Mouse (Mus musculus): ENCODE measurements at regions not wholly inside any gene's neighbourhood (a gene's known extent, or its start where the extent isn't known, plus 50 kb on each side); places are given as distances from the start of the nearest gene placed in this dataset.

- in situ Hi-C loops (cut with MboI; ENCODE audit: low pct_unique_long_range_greater_than_20kb in 1 of 2, low sequenced_read_pairs in 2 of 2, unreplicated experiment in 1 of 2): no loop called here
Observed at GRCm38 (mm10) chr3:52863146-52863849, 153.7 kb downstream of the Cog6 start.

GRCm38 (mm10) chr3:52862026-52862425, 155.0 kb downstream of the Cog6 start:
- in situ Hi-C loops (cut with MboI; ENCODE audit: low pct_unique_long_range_greater_than_20kb in 1 of 2, low sequenced_read_pairs in 2 of 2, unreplicated experiment in 1 of 2): no loop called here

GRCm38 (mm10) chr3:52861538-52861937, 155.5 kb downstream of the Cog6 start:
- in situ Hi-C loops (cut with MboI; ENCODE audit: low pct_unique_long_range_greater_than_20kb in 1 of 2, low sequenced_read_pairs in 2 of 2, unreplicated experiment in 1 of 2): no loop called here

- in situ Hi-C loops (cut with MboI; ENCODE audit: low pct_unique_long_range_greater_than_20kb in 1 of 2, low sequenced_read_pairs in 2 of 2, unreplicated experiment in 1 of 2): no loop called here
Observed at GRCm38 (mm10) chr3:52859848-52860247, 157.2 kb downstream of the Cog6 start.

- in situ Hi-C loops (cut with MboI; ENCODE audit: low pct_unique_long_range_greater_than_20kb in 1 of 2, low sequenced_read_pairs in 2 of 2, unreplicated experiment in 1 of 2): no loop called here
Observed at GRCm38 (mm10) chr3:52859266-52859825, 157.7 kb downstream of the Cog6 start.

- in situ Hi-C loops (cut with MboI; ENCODE audit: low pct_unique_long_range_greater_than_20kb in 1 of 2, low sequenced_read_pairs in 2 of 2, unreplicated experiment in 1 of 2): no loop called here
Observed at GRCm38 (mm10) chr3:52858259-52858658, 158.8 kb downstream of the Cog6 start.

GRCm38 (mm10) chr3:52857076-52857475, 160.0 kb downstream of the Cog6 start:
- in situ Hi-C loops (cut with MboI; ENCODE audit: low pct_unique_long_range_greater_than_20kb in 1 of 2, low sequenced_read_pairs in 2 of 2, unreplicated experiment in 1 of 2): no loop called here

- in situ Hi-C loops (cut with MboI; ENCODE audit: low pct_unique_long_range_greater_than_20kb in 1 of 2, low sequenced_read_pairs in 2 of 2, unreplicated experiment in 1 of 2): no loop called here
Observed at GRCm38 (mm10) chr3:52854560-52854959, 162.5 kb downstream of the Cog6 start.

- in situ Hi-C loops (cut with MboI; ENCODE audit: low pct_unique_long_range_greater_than_20kb in 1 of 2, low sequenced_read_pairs in 2 of 2, unreplicated experiment in 1 of 2): no loop called here
Observed at GRCm38 (mm10) chr3:52853126-52853525, 163.9 kb downstream of the Cog6 start.

GRCm38 (mm10) chr3:52845166-52845565, 171.9 kb downstream of the Cog6 start:
- in situ Hi-C loops (cut with MboI; ENCODE audit: low pct_unique_long_range_greater_than_20kb in 1 of 2, low sequenced_read_pairs in 2 of 2, unreplicated experiment in 1 of 2): loop anchor here (10.0 kb wide), 1 partner anchor 590 kb away; no protein-coding TSS in a partner anchor

- in situ Hi-C loops (cut with MboI; ENCODE audit: low pct_unique_long_range_greater_than_20kb in 1 of 2, low sequenced_read_pairs in 2 of 2, unreplicated experiment in 1 of 2): loop anchor here (10.0 kb wide), 1 partner anchor 589 kb away; no protein-coding TSS in a partner anchor
Observed at GRCm38 (mm10) chr3:52843998-52844397, 173.0 kb downstream of the Cog6 start.

GRCm38 (mm10) chr3:52842866-52843425, 174.1 kb downstream of the Cog6 start:
- in situ Hi-C loops (cut with MboI; ENCODE audit: low pct_unique_long_range_greater_than_20kb in 1 of 2, low sequenced_read_pairs in 2 of 2, unreplicated experiment in 1 of 2): loop anchor here (10.0 kb wide), 1 partner anchor 588 kb away; no protein-coding TSS in a partner anchor

GRCm38 (mm10) chr3:52840160-52840953, 176.7 kb downstream of the Cog6 start:
- in situ Hi-C loops (cut with MboI; ENCODE audit: low pct_unique_long_range_greater_than_20kb in 1 of 2, low sequenced_read_pairs in 2 of 2, unreplicated experiment in 1 of 2): loop anchor here (10.0 kb wide), 1 partner anchor 586 kb away; no protein-coding TSS in a partner anchor

GRCm38 (mm10) chr3:52838020-52838419, 179.0 kb downstream of the Cog6 start:
- in situ Hi-C loops (cut with MboI; ENCODE audit: low pct_unique_long_range_greater_than_20kb in 1 of 2, low sequenced_read_pairs in 2 of 2, unreplicated experiment in 1 of 2): no loop called here

GRCm38 (mm10) chr3:52837527-52837926, 179.5 kb downstream of the Cog6 start:
- in situ Hi-C loops (cut with MboI; ENCODE audit: low pct_unique_long_range_greater_than_20kb in 1 of 2, low sequenced_read_pairs in 2 of 2, unreplicated experiment in 1 of 2): no loop called here

- in situ Hi-C loops (cut with MboI; ENCODE audit: low pct_unique_long_range_greater_than_20kb in 1 of 2, low sequenced_read_pairs in 2 of 2, unreplicated experiment in 1 of 2): no loop called here
Observed at GRCm38 (mm10) chr3:52836780-52837179, 180.3 kb downstream of the Cog6 start.

- in situ Hi-C loops (cut with MboI; ENCODE audit: low pct_unique_long_range_greater_than_20kb in 1 of 2, low sequenced_read_pairs in 2 of 2, unreplicated experiment in 1 of 2): no loop called here
Observed at GRCm38 (mm10) chr3:52832421-52832820, 184.6 kb downstream of the Cog6 start.

- in situ Hi-C loops (cut with MboI; ENCODE audit: low pct_unique_long_range_greater_than_20kb in 1 of 2, low sequenced_read_pairs in 2 of 2, unreplicated experiment in 1 of 2): no loop called here
Observed at GRCm38 (mm10) chr3:52831986-52832385, 185.1 kb downstream of the Cog6 start.

GRCm38 (mm10) chr3:52830101-52830500, 186.9 kb downstream of the Cog6 start:
- in situ Hi-C loops (cut with MboI; ENCODE audit: low pct_unique_long_range_greater_than_20kb in 1 of 2, low sequenced_read_pairs in 2 of 2, unreplicated experiment in 1 of 2): no loop called here
